Mouse (Mus musculus) liver, adult 2 months (tissue): Measurements from ENCODE around the gene Gfm1. TPM values are rescaled to one million over a fixed set of nuclear protein-coding genes. Genes with fewer than 3 reads are reported as not detected.

Source experiments
- DNase-seq: peaks from one replicate; pipeline ENCODE4 v3.0.0-alpha.2; 2011; ENCODE audit warnings: low read depth, low spot score; ENCODE audit errors: extremely low read depth
- H3K27ac ChIP-seq: fragments of 200-500 bp; replicated peaks from 2 replicates; pipeline ENCODE4 v1.5.1; 2012; ENCODE audit warnings: low read depth, mild to moderate bottlenecking, control low read depth, inconsistent platforms, low read length; ENCODE audit not compliant: insufficient read depth
- H3K27me3 ChIP-seq: fragments of 200-500 bp; 2 replicates; pipeline ENCODE4 v1.6.1; 2012; ENCODE audit warnings: mild to moderate bottlenecking, moderate library complexity, low read length, inconsistent platforms; ENCODE audit not compliant: control insufficient read depth, insufficient read depth
- H3K36me3 ChIP-seq: fragments of 200-500 bp; 2 replicates; pipeline ENCODE4 v1.6.1; 2012; ENCODE audit warnings: low read length, inconsistent platforms; ENCODE audit not compliant: control insufficient read depth, insufficient read depth
- H3K4me1 ChIP-seq: fragments of 200-500 bp; 2 replicates; pipeline ENCODE4 v1.6.1; 2011; ENCODE audit warnings: low read length; ENCODE audit not compliant: control insufficient read depth, insufficient read depth
- H3K4me3 ChIP-seq: fragments of 200-500 bp; 2 replicates; pipeline ENCODE4 v1.5.1; 2011; ENCODE audit warnings: low read depth, mild to moderate bottlenecking, control low read depth, low read length, moderate library complexity; ENCODE audit not compliant: insufficient read depth
- H3K79me2 ChIP-seq: fragments of 200-500 bp; 2 replicates; pipeline ENCODE4 v1.6.1; 2012; ENCODE audit warnings: inconsistent platforms, mild to moderate bottlenecking, low read length, moderate library complexity; ENCODE audit not compliant: control insufficient read depth, insufficient read depth
- H3K9ac ChIP-seq: fragments of 200-500 bp; 2 replicates; pipeline ENCODE4 v1.6.1; 2012; ENCODE audit warnings: low read depth, mild to moderate bottlenecking, control low read depth, inconsistent platforms, low read length
- CTCF ChIP-seq: fragments of 200-500 bp; IDR thresholded peaks from 2 replicates; pipeline ENCODE4 v1.5.1; 2011; ENCODE audit warnings: low read depth, low read length, control low read depth
- POLR2A ChIP-seq: fragments of 200-500 bp; IDR thresholded peaks from 2 replicates; pipeline ENCODE4 v1.6.1; 2011; ENCODE audit warnings: low read length, control low read depth; ENCODE audit not compliant: insufficient read depth; ENCODE audit errors: extremely low read depth
- WGBS: fragments of 180-500 bp; shearing (Covaris S2); methylation state at CpG from one replicate; pipeline ENCODE4 v1.1.7; 2018; 5-methylcytosine and 5-hydroxymethylcytosine counted together
- polyA plus RNA-seq: library from polyadenylated mRNA; depleted of rRNA; stranded (reverse); fragments of >200 nt; gene quantifications from 2 replicates; pipeline ENCODE4 v1.2.3, GENCODE M21; 2012; rRNA removed
- total RNA-seq: library from RNA; depleted of rRNA; stranded (reverse); fragments of >200 nt; gene quantifications from 2 replicates; pipeline ENCODE4 v1.2.3, GENCODE M21; 2014; rRNA removed

Gene Gfm1
- total and polyA plus RNA-seq, 2 experiments, result 34.0 to 44.2 TPM

DNA sequence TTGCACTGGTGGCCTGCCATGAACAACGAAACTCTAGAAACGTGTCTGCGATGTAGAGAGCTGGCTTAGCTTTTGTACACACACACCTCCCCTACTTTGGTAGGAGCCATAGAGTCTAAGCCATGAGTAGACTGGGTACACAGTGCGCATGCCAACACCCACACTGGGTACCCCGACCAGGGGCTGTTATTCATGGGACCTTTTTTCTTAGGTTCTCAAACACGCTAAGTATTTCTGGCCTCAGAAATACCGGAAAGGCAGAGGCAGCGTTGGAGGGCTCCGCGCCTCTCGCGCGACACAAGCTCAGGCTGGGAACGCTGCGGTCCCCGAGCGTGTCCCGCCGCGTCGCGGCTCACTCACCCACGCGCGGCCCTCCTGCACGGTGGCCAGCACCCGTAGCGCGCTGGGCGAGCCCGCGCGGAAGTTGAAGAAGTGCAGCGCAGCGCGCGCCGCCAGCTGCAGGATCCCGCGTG lies 84.9 kb downstream of the Gfm1 start:
- Histone ChIP-seq H3K36me3 (no peaks in the 10 kb centered on the region), H3K27me3 (no peaks in the 10 kb centered on the region), H3K79me2 (peaks cover 7% of the 10 kb centered on the region; the same call in 1 of the 2 replicates), H3K27ac (peak overlapping the region; percentile 50), H3K4me3 (peak overlapping the region; percentile 71), H3K4me1 (no peaks in the 10 kb centered on the region; the same call in 1 of the 2 replicates), H3K9ac (peak overlapping the region; percentile 89)
- WGBS, result 2% methylated on average over 40 of the region's 40 CpGs
- DNase-seq, result peak; percentile 52
- TF ChIP-seq CTCF (no peak), POLR2A (no peak)

DNA sequence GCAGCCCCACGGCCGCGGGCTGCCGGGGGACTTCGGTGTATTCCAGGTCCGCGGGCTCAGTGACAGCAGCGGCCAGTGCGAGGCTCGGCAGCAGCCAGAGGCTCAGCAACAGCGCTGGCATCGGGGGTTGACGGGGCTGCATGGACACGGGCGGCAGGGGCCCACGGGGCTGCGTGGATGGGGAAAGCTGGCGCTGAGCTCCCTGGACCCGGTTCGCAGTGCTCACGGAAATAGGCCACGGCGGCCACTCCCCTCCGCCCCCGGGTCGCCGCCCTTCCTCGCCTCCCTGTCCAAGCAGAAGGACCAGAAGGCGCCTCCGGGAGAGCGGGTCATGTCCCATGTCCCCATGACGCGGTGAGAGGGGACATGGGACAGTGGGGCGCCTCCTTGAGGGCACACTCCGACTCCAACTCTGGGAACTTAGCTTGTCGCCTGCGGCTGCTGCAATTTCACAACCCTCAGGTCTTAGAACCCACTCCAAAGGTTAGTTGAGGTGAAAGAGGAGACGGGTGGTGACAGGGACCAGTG lies 85.4 kb downstream of the Gfm1 start, which contains the start of gene Rarres1:
Rarres1 (minus strand) TSS at position 250 of the 528 bp plus-strand sequence.
- H3K4me1 ChIP-seq, result no peaks in the 10 kb centered on the region; the same call in 1 of the 2 replicates
- H3K9ac ChIP-seq, result peak within 1 kb of the TSS; percentile 89
- WGBS, result under 1% methylated on average over 38 of the region's 38 CpGs

DNA sequence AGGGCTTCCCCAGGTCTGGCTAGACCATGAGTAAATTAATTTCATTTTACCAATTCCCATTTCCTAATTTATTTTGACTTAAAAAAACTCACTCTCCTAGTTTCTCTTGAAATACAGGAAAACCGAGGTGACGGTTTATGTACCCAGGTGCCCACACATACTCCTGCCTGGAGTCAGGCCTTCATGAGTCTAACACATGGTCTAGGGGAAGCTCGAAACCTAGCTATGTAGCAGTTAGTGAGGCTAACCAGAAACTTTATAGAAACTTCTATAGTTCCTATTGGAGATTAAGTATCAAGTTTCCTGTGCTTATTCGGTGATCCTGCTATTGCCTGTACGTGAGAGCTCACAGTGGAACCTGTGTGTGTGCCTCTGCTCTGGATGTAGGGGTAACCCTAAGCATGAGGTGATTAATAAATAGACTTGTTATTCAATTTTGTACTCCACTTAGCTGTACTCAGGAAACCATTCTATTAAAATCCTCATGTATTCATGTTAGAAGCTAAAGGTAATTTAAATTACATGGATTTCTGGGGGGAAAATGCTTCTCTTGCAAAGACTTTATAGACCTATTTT lies 90.8 kb downstream of the Gfm1 start:
- Histone ChIP-seq H3K4me3 (no peak overlapping the region), H3K27me3 (no peaks in the 10 kb centered on the region), H3K4me1 (peaks cover 7% of the 10 kb centered on the region; the same call in 1 of the 2 replicates), H3K36me3 (no peaks in the 10 kb centered on the region), H3K9ac (no peak overlapping the region), H3K79me2 (no peaks in the 10 kb centered on the region), H3K27ac (no peak overlapping the region)
- 93% methylated on average over 5 of the region's 5 CpGs for WGBS
- TF ChIP-seq POLR2A, result no peak
- TF ChIP-seq CTCF, result no peak
- DNase-seq, result no peak

More for the DNA sequence above, 85.4 kb downstream of the Gfm1 start, which contains the start of gene Rarres1:
- Histone ChIP-seq H3K27me3 (no peaks in the 10 kb centered on the region), H3K4me3 (peak within 1 kb of the TSS; percentile 71), H3K27ac (peak within 1 kb of the TSS; percentile 50), H3K79me2 (peaks cover 7% of the 10 kb centered on the region; the same call in 1 of the 2 replicates), H3K36me3 (no peaks in the 10 kb centered on the region)
- TF ChIP-seq CTCF (peak; percentile 36), POLR2A (0 out of 2 replicates have a peak, but pooled peaks have one; percentile 8)
- DNase-seq, result peak; percentile 67

DNA sequence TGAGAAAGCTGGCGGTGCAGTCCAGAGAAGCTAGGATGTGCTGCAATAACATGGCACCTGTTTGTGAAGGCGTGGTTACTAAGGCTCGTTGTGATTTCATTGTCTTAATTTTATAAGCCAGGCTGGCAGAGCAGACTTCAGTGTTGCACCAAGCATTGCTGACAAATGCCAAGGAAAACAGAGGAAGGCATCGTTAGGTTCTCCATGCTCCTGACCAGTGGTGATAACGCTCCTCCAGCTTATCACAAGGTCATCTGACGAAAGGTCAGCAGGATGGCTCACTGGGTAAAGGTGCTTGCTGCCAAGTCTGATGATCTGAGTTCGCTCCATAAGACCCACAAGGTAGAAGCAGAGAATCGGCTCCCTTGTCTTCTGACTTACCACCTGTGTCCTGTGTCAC lies 92.8 kb downstream of the Gfm1 start:
- TF ChIP-seq CTCF (no peak), POLR2A (no peak)
- WGBS, result 40% methylated on average over 8 of the region's 8 CpGs

GRCm38 (mm10) chr3:67524768-67525167 lies 94.9 kb downstream of the Gfm1 start:
- DNase-seq, result no peak
- Histone ChIP-seq H3K36me3 (no peaks in the 10 kb centered on the region), H3K4me1 (peaks cover 7% of the 10 kb centered on the region; the same call in 1 of the 2 replicates), H3K9ac (no peak overlapping the region), H3K4me3 (no peak overlapping the region), H3K27me3 (no peaks in the 10 kb centered on the region), H3K27ac (no peak overlapping the region), H3K79me2 (no peaks in the 10 kb centered on the region)
- TF ChIP-seq CTCF (no peak), POLR2A (no peak)
- WGBS, result 90% methylated on average over 6 of the region's 6 CpGs

More for the DNA sequence above, 92.8 kb downstream of the Gfm1 start:
- Histone ChIP-seq H3K9ac (no peak overlapping the region), H3K36me3 (no peaks in the 10 kb centered on the region), H3K27me3 (no peaks in the 10 kb centered on the region), H3K27ac (no peak overlapping the region), H3K4me3 (no peak overlapping the region), H3K4me1 (peaks cover 7% of the 10 kb centered on the region; the same call in 1 of the 2 replicates), H3K79me2 (no peaks in the 10 kb centered on the region)
- peak; percentile 69 for DNase-seq

Other genes with a start within 250 kb of the Gfm1 start
- gene Mlf1, start 56.0 kb upstream of the Gfm1 start, total RNA-seq, result 0.20 and 0.55 TPM in 2 replicates
- gene Mlf1, start 56.0 kb upstream of the Gfm1 start, polyA plus RNA-seq, result not detected in 2 replicates
- gene Gm17402, start 54.9 kb upstream of the Gfm1 start, total RNA-seq, result not detected in 2 replicates
- gene Gm17402, start 54.9 kb upstream of the Gfm1 start, polyA plus RNA-seq, result not detected in 2 replicates
- gene Lxn, start 33.8 kb downstream of the Gfm1 start, total RNA-seq, result 0.09 and 0.74 TPM in 2 replicates
- 2.8 TPM in 2 replicates for gene Lxn, start 33.8 kb downstream of the Gfm1 start, polyA plus RNA-seq
- gene Rarres1, start 85.4 kb downstream of the Gfm1 start, total RNA-seq, result 22.8 and 62.7 TPM in 2 replicates
- 31.1 and 47.9 TPM in 2 replicates for gene Rarres1, start 85.4 kb downstream of the Gfm1 start, polyA plus RNA-seq
- gene Mfsd1, start 152.6 kb downstream of the Gfm1 start, total RNA-seq, result 86.1 and 99.3 TPM in 2 replicates
- gene Mfsd1, start 152.6 kb downstream of the Gfm1 start, polyA plus RNA-seq, result 60.3 and 66.1 TPM in 2 replicates